Mouse (Mus musculus) forebrain, embryonic 11.5 days (tissue): Measurements from ENCODE around the gene Tef. TPM values are rescaled to one million over a fixed set of nuclear protein-coding genes. Genes with fewer than 3 reads are reported as not detected.

Source experiments
- ATAC-seq: fragments of 200-750 bp; cut with Nextera tagmentation; replicated peaks from 2 replicates; pipeline ENCODE4 v1.8.0; 2017; ENCODE audit warnings: moderate TSS enrichment; ENCODE audit not compliant: low FRiP score
- DNase-seq: peaks from one replicate; pipeline ENCODE4 v3.0.0-alpha.2; 2017; ENCODE audit warnings: low spot score
- H3K27ac ChIP-seq: fragments of 300-500 bp; sonication (generic); 2 replicates; pipeline ENCODE4 v1.5.1; 2014; ENCODE audit warnings: low read depth, low read length
- H3K27me3 ChIP-seq: fragments of 300-500 bp; sonication (generic); 2 replicates; pipeline ENCODE4 v1.6.1; 2014; ENCODE audit warnings: mild to moderate bottlenecking, low read length, mixed read lengths; ENCODE audit not compliant: control insufficient read depth, insufficient read depth
- H3K36me3 ChIP-seq: fragments of 300-500 bp; sonication (generic); 2 replicates; pipeline ENCODE4 v1.6.1; 2014; ENCODE audit warnings: mild to moderate bottlenecking, low read length, moderate library complexity, mixed read lengths; ENCODE audit not compliant: control insufficient read depth, insufficient read depth
- H3K4me1 ChIP-seq: fragments of 300-500 bp; sonication (generic); replicated peaks from 2 replicates; pipeline ENCODE4 v1.6.1; 2014; ENCODE audit warnings: low read length, mixed read lengths; ENCODE audit not compliant: control insufficient read depth, insufficient read depth
- H3K4me2 ChIP-seq: fragments of 300-500 bp; sonication (generic); 2 replicates; pipeline ENCODE4 v1.6.1; 2014; ENCODE audit warnings: low read depth, mild to moderate bottlenecking, low read length, moderate library complexity, mixed read lengths; ENCODE audit not compliant: severe bottlenecking
- H3K4me3 ChIP-seq: fragments of 300-500 bp; sonication (generic); 2 replicates; pipeline ENCODE4 v1.5.1; 2014; ENCODE audit warnings: low read depth, low read length
- H3K9ac ChIP-seq: fragments of 300-500 bp; sonication (generic); 2 replicates; pipeline ENCODE4 v1.6.1; 2014; ENCODE audit warnings: low read length
- H3K9me3 ChIP-seq: fragments of 300-500 bp; sonication (generic); 2 replicates; pipeline ENCODE4 v1.6.1; 2016; ENCODE audit warnings: low read length, mixed read lengths; ENCODE audit not compliant: control insufficient read depth
- WGBS: fragments of 180-500 bp; shearing (Covaris S2); extraction: QIAGEN DNeasy Blood & Tissue Kit; methylation state at CpG from one replicate; pipeline ENCODE4 v1.1.7; 2014; 5-methylcytosine and 5-hydroxymethylcytosine counted together
- polyA plus RNA-seq: library from polyadenylated mRNA; unstranded; fragments of >200 nt; fragmentation: Nextera tagmentation; extraction: Ambion mirVana; gene quantifications from 2 replicates; pipeline ENCODE4 v1.2.1, GENCODE M21; 2014

Gene Tef
- polyA plus RNA-seq, 1 experiment from 2014 or later, result 17.4 TPM

DNA sequence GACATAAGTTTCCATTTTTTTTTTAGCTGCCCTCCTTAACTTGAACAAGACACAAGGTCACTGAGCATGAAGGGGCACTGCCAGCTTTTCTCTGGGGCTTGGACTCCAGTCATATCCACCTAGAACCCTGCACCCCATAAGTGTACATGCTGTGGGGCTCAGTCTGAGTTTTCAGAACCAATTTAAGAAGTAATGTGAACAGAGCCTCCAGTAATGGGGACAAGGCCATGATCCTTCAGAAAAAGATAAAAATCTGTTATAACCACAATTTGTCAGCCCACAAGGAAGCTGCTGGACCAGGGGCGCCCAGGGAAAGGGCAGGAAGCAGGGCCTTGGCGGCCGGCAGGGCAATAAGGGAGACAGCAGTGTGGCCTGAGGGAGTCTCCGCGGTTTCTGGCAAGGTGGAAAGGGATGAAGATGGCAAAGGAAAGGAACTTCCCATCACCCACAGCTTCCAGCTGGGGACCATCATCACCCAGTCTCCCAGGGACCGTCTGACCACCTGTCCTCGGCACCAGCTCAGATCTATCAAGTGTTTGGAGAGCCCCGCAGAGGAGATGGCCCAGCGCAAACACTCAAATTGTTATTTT, 50.3 kb downstream of the Tef start:
- no peak overlapping the region for H3K4me2 ChIP-seq
- peaks cover 6% of the 10 kb centered on the region; the same call in 1 of the 2 replicates for H3K36me3 ChIP-seq
- WGBS, result 91% methylated on average over 9 of the region's 9 CpGs
- H3K9me3 ChIP-seq, result no peaks in the 10 kb centered on the region
- H3K4me3 ChIP-seq, result no peak overlapping the region
- ATAC-seq, result no peak
- H3K27me3 ChIP-seq, result no peaks in the 10 kb centered on the region
- H3K4me1 ChIP-seq, result peaks cover 2% of the 10 kb centered on the region; the same call in 1 of the 2 replicates
- H3K9ac ChIP-seq, result no peak overlapping the region
- H3K27ac ChIP-seq, result no peak overlapping the region
- DNase-seq, result no peak

DNA sequence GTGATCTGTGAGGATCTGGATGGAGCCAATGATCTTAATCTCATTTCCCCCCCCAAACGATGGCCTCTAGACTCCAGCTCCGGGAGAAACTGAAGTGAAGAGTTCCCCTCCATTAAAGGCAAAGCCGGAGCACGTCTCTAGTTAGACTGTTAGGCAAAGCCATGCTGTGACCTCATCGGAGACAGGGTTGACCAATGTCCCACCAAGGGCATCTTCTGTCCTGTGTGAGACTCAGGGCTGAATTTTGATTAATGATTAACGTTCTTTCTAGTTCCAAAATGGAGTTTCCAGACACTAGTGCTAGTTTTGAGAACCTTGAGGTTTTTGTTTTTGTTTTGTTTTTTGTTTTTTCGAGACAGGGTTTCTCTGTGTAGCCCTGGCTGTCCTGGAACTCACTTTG, 50.9 kb downstream of the Tef start:
- no peak for DNase-seq
- no peaks in the 10 kb centered on the region for H3K9me3 ChIP-seq
- H3K9ac ChIP-seq, result no peak overlapping the region
- H3K4me2 ChIP-seq, result no peak overlapping the region
- H3K27ac ChIP-seq, result no peak overlapping the region
- peaks cover 2% of the 10 kb centered on the region; the same call in 1 of the 2 replicates for H3K4me1 ChIP-seq
- ATAC-seq, result no peak
- no peaks in the 10 kb centered on the region for H3K27me3 ChIP-seq
- 88% methylated on average over 7 of the region's 7 CpGs for WGBS
- no peak overlapping the region for H3K4me3 ChIP-seq
- H3K36me3 ChIP-seq, result peaks cover 6% of the 10 kb centered on the region; the same call in 1 of the 2 replicates

DNA sequence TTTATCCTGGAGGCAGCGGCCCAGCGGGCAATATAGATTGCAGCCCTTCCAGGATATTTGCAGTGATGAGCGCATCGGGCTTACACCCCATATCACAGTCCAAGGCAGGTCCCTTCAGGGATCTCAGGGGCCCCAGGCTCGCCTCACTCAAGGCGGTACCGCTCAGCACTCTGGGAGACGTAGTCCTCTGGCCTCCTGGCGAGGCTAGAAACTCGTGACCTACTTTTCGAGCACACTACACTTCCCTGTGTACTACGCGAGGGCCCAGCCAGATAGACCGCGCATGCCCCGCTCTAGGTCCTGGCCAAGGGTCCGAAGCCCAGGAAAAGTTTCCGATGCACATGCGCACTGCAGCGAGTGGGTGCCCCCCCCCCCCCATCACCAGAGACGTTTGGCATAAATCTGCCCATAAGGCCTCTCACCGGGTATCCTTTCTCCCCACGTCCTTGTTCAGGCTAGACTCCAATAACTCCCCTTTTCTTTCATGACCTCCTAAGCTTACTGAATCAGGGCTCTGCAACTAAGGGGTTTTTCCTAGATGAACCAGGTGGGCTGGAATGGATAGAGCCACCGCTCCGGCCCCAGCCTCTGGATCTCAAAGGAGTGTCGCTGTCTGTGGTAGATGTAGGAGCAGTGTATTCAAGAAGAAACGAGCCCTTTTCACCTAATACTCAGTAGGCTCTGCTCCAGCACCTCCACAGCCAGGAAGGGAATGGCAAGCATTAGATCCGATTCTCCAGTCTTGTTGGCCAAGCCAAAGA, 54.0 kb downstream of the Tef start:
- H3K36me3 ChIP-seq, result no peaks in the 10 kb centered on the region
- H3K4me3 ChIP-seq, result peak overlapping the region; percentile 73
- under 1% methylated on average over 28 of the region's 28 CpGs for WGBS
- peak overlapping the region; percentile 50; the same call in 1 of the 2 replicates for H3K27ac ChIP-seq
- H3K27me3 ChIP-seq, result no peaks in the 10 kb centered on the region
- DNase-seq (peak; percentile 93), ATAC-seq (peak; percentile 90)
- H3K4me1 ChIP-seq, result peaks cover 5% of the 10 kb centered on the region; the same call in 1 of the 2 replicates
- no peaks in the 10 kb centered on the region for H3K9me3 ChIP-seq
- peak overlapping the region; percentile 71 for H3K9ac ChIP-seq
- H3K4me2 ChIP-seq, result peak overlapping the region; percentile 93

DNA sequence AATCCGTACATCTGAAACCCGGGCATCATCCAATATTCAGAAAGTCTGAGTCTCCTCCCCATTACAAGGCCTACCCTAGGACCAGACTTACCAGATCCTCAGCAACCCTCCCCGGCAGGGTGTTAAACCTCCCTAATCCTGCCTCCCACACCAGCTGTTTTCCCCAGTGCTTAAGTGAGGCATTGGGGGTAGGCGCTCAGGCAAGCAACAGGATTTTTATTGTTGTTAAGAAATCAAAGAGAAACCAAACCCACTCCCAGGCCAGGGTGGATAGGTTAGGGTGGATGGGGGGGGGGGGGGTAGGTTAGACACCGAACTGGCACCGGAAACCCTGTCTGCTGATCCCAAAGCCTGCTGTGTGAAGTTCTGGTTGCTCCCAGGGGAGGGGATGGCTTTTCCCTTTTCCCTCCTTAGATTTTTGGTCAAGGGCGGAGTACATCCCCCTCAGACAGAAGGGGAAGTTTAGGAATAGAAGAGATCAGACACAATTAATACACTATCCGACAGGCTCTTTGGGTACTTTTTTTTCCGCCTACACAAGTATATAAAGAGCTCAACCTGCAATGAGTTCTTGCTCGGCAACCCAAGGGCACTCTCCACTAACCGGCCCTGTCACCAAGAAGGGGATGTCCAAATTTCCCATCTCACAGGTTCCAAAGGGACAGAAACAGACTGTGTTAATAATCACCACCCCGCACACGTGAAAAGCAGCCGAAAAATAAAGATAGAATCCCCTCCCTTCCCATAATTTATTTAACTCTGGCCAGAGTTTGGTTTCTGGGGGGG, 54.9 kb downstream of the Tef start:
- ATAC-seq (no peak), DNase-seq (no peak)
- 0% methylated on average over 14 of the region's 14 CpGs for WGBS
- Histone ChIP-seq H3K4me1 (peaks cover 5% of the 10 kb centered on the region; the same call in 1 of the 2 replicates), H3K9ac (peak overlapping the region; percentile 71), H3K9me3 (no peaks in the 10 kb centered on the region), H3K4me2 (peak overlapping the region; percentile 93), H3K27me3 (no peaks in the 10 kb centered on the region), H3K27ac (peak overlapping the region; percentile 74; the same call in 1 of the 2 replicates), H3K4me3 (peak overlapping the region; percentile 73), H3K36me3 (no peaks in the 10 kb centered on the region)

DNA sequence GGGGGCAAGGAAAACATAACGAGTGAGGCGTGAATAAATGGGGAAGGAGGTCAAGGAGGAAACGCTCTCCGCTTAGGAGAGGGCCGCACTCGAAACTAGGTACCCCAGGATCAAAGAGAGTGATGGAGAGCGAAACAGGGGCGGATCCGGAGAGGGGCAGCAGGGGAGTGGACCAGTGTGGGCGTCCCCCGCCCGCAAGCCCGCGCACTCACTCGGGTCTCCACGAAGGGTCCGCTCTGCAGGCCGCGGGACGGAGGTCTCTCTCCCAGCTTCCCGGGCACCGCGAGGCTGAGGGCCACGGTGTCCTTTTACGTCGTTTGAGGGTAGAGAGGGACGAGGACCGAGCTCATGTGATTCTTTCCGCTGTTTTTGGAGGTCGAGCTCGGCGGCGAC, 55.5 kb downstream of the Tef start:
- H3K9ac ChIP-seq, result peak overlapping the region; percentile 71
- DNase-seq (peak; percentile 80), ATAC-seq (peak; percentile 40; the same call in 1 of the 2 replicates)
- no peaks in the 10 kb centered on the region for H3K36me3 ChIP-seq
- peaks cover 5% of the 10 kb centered on the region; the same call in 1 of the 2 replicates for H3K4me1 ChIP-seq
- peak overlapping the region; percentile 73 for H3K4me3 ChIP-seq
- under 1% methylated on average over 33 of the region's 33 CpGs for WGBS
- no peaks in the 10 kb centered on the region for H3K27me3 ChIP-seq
- H3K27ac ChIP-seq, result peak overlapping the region; percentile 74
- no peaks in the 10 kb centered on the region for H3K9me3 ChIP-seq
- peak overlapping the region; percentile 93 for H3K4me2 ChIP-seq

DNA sequence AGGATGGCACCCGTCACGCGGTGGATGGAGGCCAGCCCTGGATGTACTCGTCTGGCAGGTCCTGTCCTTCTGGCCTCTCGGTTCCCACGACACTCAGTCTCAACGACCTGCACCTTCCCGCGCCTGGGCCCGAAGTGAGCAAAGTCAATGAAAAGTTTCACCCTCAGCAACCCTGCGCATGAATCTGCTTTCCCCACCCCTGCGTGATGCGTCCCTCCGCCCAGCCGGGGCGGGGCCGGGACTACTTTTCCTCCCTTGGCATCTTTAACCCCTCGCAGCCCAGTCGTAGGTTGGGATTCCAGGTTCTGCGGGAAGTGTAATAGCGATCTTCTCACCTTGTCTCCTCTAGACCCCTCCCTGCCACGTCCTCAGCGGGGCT, 55.9 kb downstream of the Tef start:
- Histone ChIP-seq H3K4me2 (peak overlapping the region; percentile 93), H3K27ac (peak overlapping the region; percentile 74), H3K9me3 (no peaks in the 10 kb centered on the region), H3K4me1 (peaks cover 5% of the 10 kb centered on the region; the same call in 1 of the 2 replicates), H3K27me3 (no peaks in the 10 kb centered on the region), H3K4me3 (peak overlapping the region; percentile 73), H3K36me3 (no peaks in the 10 kb centered on the region), H3K9ac (peak overlapping the region; percentile 71)
- under 1% methylated on average over 23 of the region's 23 CpGs for WGBS
- DNase-seq (peak; percentile 95), ATAC-seq (peak; percentile 28; the same call in 1 of the 2 replicates)

DNA sequence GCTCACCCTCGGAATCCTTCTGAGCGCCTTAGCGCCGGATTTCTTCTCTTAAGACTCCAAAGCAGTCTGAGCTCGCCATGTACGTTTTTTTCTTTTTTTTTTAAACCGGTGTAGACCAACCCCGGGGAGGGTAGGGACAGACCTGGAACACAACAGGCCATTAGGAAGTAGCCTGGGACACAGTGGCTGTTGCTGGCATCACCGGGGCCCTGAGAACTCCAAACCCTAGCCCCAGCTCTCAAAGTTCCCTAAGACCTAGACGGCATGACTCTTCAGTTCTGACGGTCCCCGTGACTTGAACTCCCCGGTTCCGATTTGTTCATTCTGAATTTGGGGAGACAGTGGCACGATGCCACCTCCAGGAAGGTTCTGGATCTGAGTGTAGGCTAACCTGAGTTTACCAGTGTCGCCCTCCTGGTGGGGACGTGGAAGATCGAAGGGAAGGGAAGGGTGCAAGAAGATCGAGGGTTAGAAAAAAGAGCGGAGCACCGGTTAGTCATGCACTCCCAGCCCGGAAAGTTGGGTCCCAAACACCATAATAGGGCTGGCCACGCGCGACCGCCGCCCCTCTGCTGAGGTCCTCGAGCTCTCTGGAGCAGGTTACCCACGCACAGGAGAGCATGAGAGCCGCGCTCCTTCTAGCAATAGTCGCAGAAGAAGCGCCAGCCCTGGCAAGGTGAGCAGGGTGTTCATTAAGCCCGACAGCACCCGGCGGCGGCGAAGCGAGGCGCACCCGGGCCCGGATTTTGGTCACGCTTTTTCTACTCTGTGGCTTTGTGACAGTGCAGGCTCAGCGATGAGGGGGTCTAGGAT, 56.5 kb downstream of the Tef start, which contains the start of gene Tob2:
Gene Tob2 (minus strand): TSS at position 280 of the 813 bp plus-strand sequence.
- Histone ChIP-seq H3K27ac (peak within 1 kb of the TSS; percentile 76), H3K36me3 (no peaks in the 10 kb centered on the region), H3K4me2 (peak within 1 kb of the TSS; percentile 93), H3K9ac (peak within 1 kb of the TSS; percentile 71), H3K27me3 (no peaks in the 10 kb centered on the region), H3K4me1 (peaks cover 5% of the 10 kb centered on the region; the same call in 1 of the 2 replicates), H3K4me3 (peak within 1 kb of the TSS; percentile 73), H3K9me3 (no peaks in the 10 kb centered on the region)
- ATAC-seq, result no peak
- under 1% methylated on average over 44 of the region's 44 CpGs for WGBS
- peak; percentile 79 for DNase-seq
